Mouse (Mus musculus): ENCODE results near the gene Lsp1. TPM values are rescaled to one million over a fixed set of nuclear protein-coding genes. Genes with fewer than 3 reads are reported as not detected.

The Lsp1 gene
- polyA plus RNA-seq, 1 experiment from 2014 or later: 156 TPM

GRCm38 (mm10) chr7:142507453-142507852, 46.8 kb downstream of the Lsp1 start:
- H3K27me3 ChIP-seq (ENCODE audit: insufficient read depth, low read length): no peaks in the 10 kb centered on the region
- ATAC-seq (ENCODE audit: low FRiP score, low TSS enrichment): no peak
- no peaks in the 10 kb centered on the region for H3K9me3 ChIP-seq (ENCODE audit: low read length)
- H3K9ac ChIP-seq (replicated peaks; ENCODE audit: low read length): no peak overlapping the region
- no peak overlapping the region for H3K4me2 ChIP-seq (replicated peaks; ENCODE audit: low read depth, low read length)
- H3K4me1 ChIP-seq (ENCODE audit: insufficient read depth, low read length): peaks cover 37% of the 10 kb centered on the region
- no peaks in the 10 kb centered on the region for H3K36me3 ChIP-seq (ENCODE audit: insufficient read depth, low read length)
- H3K4me3 ChIP-seq (ENCODE audit: low read length): no peak overlapping the region
- 93% methylated on average over 9 of the region's 9 CpGs for WGBS
- no peak overlapping the region for H3K27ac ChIP-seq (ENCODE audit: low read length)

- H3K4me3 ChIP-seq (ENCODE audit: low read length): no peak overlapping the region
- WGBS: 18% methylated on average over 14 of the region's 14 CpGs
- no peaks in the 10 kb centered on the region for H3K9me3 ChIP-seq (ENCODE audit: low read length)
- H3K36me3 ChIP-seq (ENCODE audit: insufficient read depth, low read length): no peaks in the 10 kb centered on the region
- no peak overlapping the region for H3K4me2 ChIP-seq (replicated peaks; ENCODE audit: low read depth, low read length)
- H3K4me1 ChIP-seq (ENCODE audit: insufficient read depth, low read length): peaks cover 37% of the 10 kb centered on the region
- no peaks in the 10 kb centered on the region for H3K27me3 ChIP-seq (ENCODE audit: insufficient read depth, low read length)
- peak overlapping the region; percentile 97 for H3K27ac ChIP-seq (ENCODE audit: low read length)
- no peak overlapping the region; the same call in 1 of the 2 replicates for H3K9ac ChIP-seq (replicated peaks; ENCODE audit: low read length)
- ATAC-seq (ENCODE audit: low FRiP score, low TSS enrichment): peak; percentile 54; the same call in 1 of the 2 replicates
These were observed 48.9 kb downstream of the Lsp1 start for GRCm38 (mm10) chr7:142509518-142509917.

GRCm38 (mm10) chr7:142510021-142510777, 49.6 kb downstream of the Lsp1 start:
- Histone ChIP-seq H3K4me2 (replicated peaks; ENCODE audit: low read depth, low read length) (no peak overlapping the region), H3K4me1 (ENCODE audit: insufficient read depth, low read length) (peaks cover 35% of the 10 kb centered on the region), H3K4me3 (ENCODE audit: low read length) (no peak overlapping the region), H3K27me3 (ENCODE audit: insufficient read depth, low read length) (no peaks in the 10 kb centered on the region), H3K9me3 (ENCODE audit: low read length) (no peaks in the 10 kb centered on the region), H3K36me3 (ENCODE audit: insufficient read depth, low read length) (no peaks in the 10 kb centered on the region), H3K9ac (replicated peaks; ENCODE audit: low read length) (peak overlapping the region; percentile 47), H3K27ac (ENCODE audit: low read length) (peak overlapping the region; percentile 97)
- peak; percentile 29; the same call in 1 of the 2 replicates for ATAC-seq (ENCODE audit: low FRiP score, low TSS enrichment)
- WGBS: 17% methylated on average over 12 of the region's 12 CpGs

- Histone ChIP-seq H3K9ac (replicated peaks; ENCODE audit: low read length) (no peak overlapping the region), H3K4me2 (replicated peaks; ENCODE audit: low read depth, low read length) (no peak overlapping the region), H3K4me1 (ENCODE audit: insufficient read depth, low read length) (peaks cover 39% of the 10 kb centered on the region), H3K9me3 (ENCODE audit: low read length) (no peaks in the 10 kb centered on the region), H3K27me3 (ENCODE audit: insufficient read depth, low read length) (no peaks in the 10 kb centered on the region), H3K4me3 (ENCODE audit: low read length) (no peak overlapping the region), H3K27ac (ENCODE audit: low read length) (no peak overlapping the region), H3K36me3 (ENCODE audit: insufficient read depth, low read length) (no peaks in the 10 kb centered on the region)
- no peak for ATAC-seq (ENCODE audit: low FRiP score, low TSS enrichment)
- WGBS: 67% methylated on average over 4 of the region's 4 CpGs
These were observed 53.4 kb downstream of the Lsp1 start for GRCm38 (mm10) chr7:142514048-142514447.

- peak overlapping the region; percentile 20 for H3K4me2 ChIP-seq (replicated peaks; ENCODE audit: low read depth, low read length)
- H3K36me3 ChIP-seq (ENCODE audit: insufficient read depth, low read length): no peaks in the 10 kb centered on the region
- peak overlapping the region; percentile 85 for H3K27ac ChIP-seq (ENCODE audit: low read length)
- peak; percentile 68 for ATAC-seq (ENCODE audit: low FRiP score, low TSS enrichment)
- H3K4me1 ChIP-seq (ENCODE audit: insufficient read depth, low read length): peaks cover 30% of the 10 kb centered on the region
- peak overlapping the region; percentile 58 for H3K9ac ChIP-seq (replicated peaks; ENCODE audit: low read length)
- H3K27me3 ChIP-seq (ENCODE audit: insufficient read depth, low read length): no peaks in the 10 kb centered on the region
- H3K9me3 ChIP-seq (ENCODE audit: low read length): no peaks in the 10 kb centered on the region
- no peak overlapping the region for H3K4me3 ChIP-seq (ENCODE audit: low read length)
- WGBS: 33% methylated on average over 21 of the region's 21 CpGs
These were observed 55.8 kb downstream of the Lsp1 start for GRCm38 (mm10) chr7:142516221-142516978.

- no peak for ATAC-seq (ENCODE audit: low FRiP score, low TSS enrichment)
- H3K9ac ChIP-seq (replicated peaks; ENCODE audit: low read length): no peak overlapping the region
- no peaks in the 10 kb centered on the region for H3K9me3 ChIP-seq (ENCODE audit: low read length)
- H3K4me1 ChIP-seq (ENCODE audit: insufficient read depth, low read length): peaks cover 34% of the 10 kb centered on the region
- H3K4me3 ChIP-seq (ENCODE audit: low read length): no peak overlapping the region
- WGBS: 79% methylated on average over 3 of the region's 3 CpGs
- H3K27ac ChIP-seq (ENCODE audit: low read length): no peak overlapping the region
- H3K27me3 ChIP-seq (ENCODE audit: insufficient read depth, low read length): no peaks in the 10 kb centered on the region
- no peaks in the 10 kb centered on the region for H3K36me3 ChIP-seq (ENCODE audit: insufficient read depth, low read length)
- no peak overlapping the region for H3K4me2 ChIP-seq (replicated peaks; ENCODE audit: low read depth, low read length)
These were observed 56.9 kb downstream of the Lsp1 start for GRCm38 (mm10) chr7:142517531-142517930.

- H3K9me3 ChIP-seq (ENCODE audit: low read length): no peaks in the 10 kb centered on the region
- H3K9ac ChIP-seq (replicated peaks; ENCODE audit: low read length): no peak overlapping the region
- no peak overlapping the region for H3K27ac ChIP-seq (ENCODE audit: low read length)
- ATAC-seq (ENCODE audit: low FRiP score, low TSS enrichment): no peak
- 80% methylated on average over 4 of the region's 4 CpGs for WGBS
- no peak overlapping the region for H3K4me3 ChIP-seq (ENCODE audit: low read length)
- H3K4me1 ChIP-seq (ENCODE audit: insufficient read depth, low read length): peaks cover 58% of the 10 kb centered on the region
- no peak overlapping the region for H3K4me2 ChIP-seq (replicated peaks; ENCODE audit: low read depth, low read length)
- no peaks in the 10 kb centered on the region for H3K36me3 ChIP-seq (ENCODE audit: insufficient read depth, low read length)
- H3K27me3 ChIP-seq (ENCODE audit: insufficient read depth, low read length): no peaks in the 10 kb centered on the region
These were observed 59.7 kb downstream of the Lsp1 start for GRCm38 (mm10) chr7:142520331-142520730.

- Histone ChIP-seq H3K9ac (replicated peaks; ENCODE audit: low read length) (no peak overlapping the region), H3K4me2 (replicated peaks; ENCODE audit: low read depth, low read length) (no peak overlapping the region), H3K4me1 (ENCODE audit: insufficient read depth, low read length) (peaks cover 58% of the 10 kb centered on the region), H3K4me3 (ENCODE audit: low read length) (no peak overlapping the region), H3K36me3 (ENCODE audit: insufficient read depth, low read length) (no peaks in the 10 kb centered on the region), H3K9me3 (ENCODE audit: low read length) (no peaks in the 10 kb centered on the region), H3K27ac (ENCODE audit: low read length) (peak overlapping the region; percentile 97), H3K27me3 (ENCODE audit: insufficient read depth, low read length) (no peaks in the 10 kb centered on the region)
- no peak for ATAC-seq (ENCODE audit: low FRiP score, low TSS enrichment)
- WGBS: 32% methylated on average over 4 of the region's 4 CpGs
These were observed 61.7 kb downstream of the Lsp1 start for GRCm38 (mm10) chr7:142522352-142522751.

GRCm38 (mm10) chr7:142523200-142523990, 62.8 kb downstream of the Lsp1 start:
- WGBS: 10% methylated on average over 17 of the region's 17 CpGs
- Histone ChIP-seq H3K9ac (replicated peaks; ENCODE audit: low read length) (peak overlapping the region; percentile 59), H3K4me2 (replicated peaks; ENCODE audit: low read depth, low read length) (peak overlapping the region; percentile 31), H3K36me3 (ENCODE audit: insufficient read depth, low read length) (no peaks in the 10 kb centered on the region), H3K4me3 (ENCODE audit: low read length) (no peak overlapping the region), H3K27ac (ENCODE audit: low read length) (peak overlapping the region; percentile 97), H3K27me3 (ENCODE audit: insufficient read depth, low read length) (no peaks in the 10 kb centered on the region), H3K9me3 (ENCODE audit: low read length) (no peaks in the 10 kb centered on the region), H3K4me1 (ENCODE audit: insufficient read depth, low read length) (peaks cover 68% of the 10 kb centered on the region)
- ATAC-seq (ENCODE audit: low FRiP score, low TSS enrichment): no peak
